Mouse (Mus musculus): ENCODE measurements around the gene Fgf13.

The Fgf13 gene

GRCm38 (mm10) chrX:59186922-59187321, 380.9 kb downstream of the Fgf13 start:
- DNase-seq (ENCODE audit: low spot score) = no peak

GRCm38 (mm10) chrX:59182323-59182722, 385.5 kb downstream of the Fgf13 start:
- no peak for DNase-seq (ENCODE audit: low spot score)

- DNase-seq (ENCODE audit: low spot score) = no peak
Observed at GRCm38 (mm10) chrX:59179627-59180026, 388.2 kb downstream of the Fgf13 start.

- DNase-seq (ENCODE audit: low spot score) = no peak
Observed at GRCm38 (mm10) chrX:59179081-59179596, 388.7 kb downstream of the Fgf13 start.

- DNase-seq (ENCODE audit: low spot score) = no peak
Observed at GRCm38 (mm10) chrX:59177653-59178052, 390.2 kb downstream of the Fgf13 start.

- no peak for DNase-seq (ENCODE audit: low spot score)
Observed at GRCm38 (mm10) chrX:59172200-59172599, 395.7 kb downstream of the Fgf13 start.

GRCm38 (mm10) chrX:59166763-59167162, 401.1 kb downstream of the Fgf13 start:
- no peak for DNase-seq (ENCODE audit: low spot score)

- DNase-seq (ENCODE audit: low spot score) = no peak
Observed at GRCm38 (mm10) chrX:59141947-59142346, 425.9 kb downstream of the Fgf13 start.

GRCm38 (mm10) chrX:59134928-59135361, 432.9 kb downstream of the Fgf13 start:
- peak; percentile 12 for DNase-seq (ENCODE audit: low spot score)

GRCm38 (mm10) chrX:59134166-59134861, 433.6 kb downstream of the Fgf13 start:
- peak; percentile 5 for DNase-seq (ENCODE audit: low spot score)

- no peak for DNase-seq (ENCODE audit: low spot score)
Observed at GRCm38 (mm10) chrX:59133834-59134165, 434.1 kb downstream of the Fgf13 start.

GRCm38 (mm10) chrX:59133416-59133815, 434.5 kb downstream of the Fgf13 start:
- DNase-seq (ENCODE audit: low spot score) = peak; percentile 13

GRCm38 (mm10) chrX:59126637-59127036, 441.2 kb downstream of the Fgf13 start:
- peak; percentile 2 for DNase-seq (ENCODE audit: low spot score)

- DNase-seq (ENCODE audit: low spot score) = no peak
Observed at GRCm38 (mm10) chrX:59113187-59113586, 454.7 kb downstream of the Fgf13 start.

- DNase-seq (ENCODE audit: low spot score) = no peak
Observed at GRCm38 (mm10) chrX:59085928-59086327, 481.9 kb downstream of the Fgf13 start.

GRCm38 (mm10) chrX:59080427-59080826, 487.4 kb downstream of the Fgf13 start:
- no peak for DNase-seq (ENCODE audit: low spot score)

- DNase-seq (ENCODE audit: low spot score) = no peak
Observed at GRCm38 (mm10) chrX:59072083-59072482, 495.8 kb downstream of the Fgf13 start.

GRCm38 (mm10) chrX:59063157-59063556, 504.7 kb downstream of the Fgf13 start:
- no peak for DNase-seq (ENCODE audit: low spot score)

- DNase-seq (ENCODE audit: low spot score) = no peak
Observed at GRCm38 (mm10) chrX:59034969-59035368, 532.9 kb downstream of the Fgf13 start.
